Mouse (Mus musculus) liver, postnatal 0 days (tissue): Measurements from ENCODE around the gene Il21. TPM values are rescaled to one million over a fixed set of nuclear protein-coding genes. Genes with fewer than 3 reads are reported as not detected.

Experiments
- ATAC-seq: fragments of 200-750 bp; cut with Nextera tagmentation; 2 replicates; pipeline ENCODE4 v1.8.0; 2017; ENCODE audit warnings: mild to moderate bottlenecking, moderate library complexity
- DNase-seq: peaks from one replicate; pipeline ENCODE4 v3.0.0-alpha.2; 2016
- H3K27ac ChIP-seq: fragments of 300-500 bp; sonication (generic); 2 replicates; pipeline ENCODE4 v1.5.1; 2014; ENCODE audit warnings: antibody characterized with exemption, moderate library complexity, mild to moderate bottlenecking, low read depth
- H3K27me3 ChIP-seq: fragments of 300-500 bp; sonication (generic); 2 replicates; pipeline ENCODE4 v1.6.1; 2014; ENCODE audit warnings: low read length, control low read depth, mixed read lengths; ENCODE audit not compliant: insufficient read depth
- H3K36me3 ChIP-seq: fragments of 300-500 bp; sonication (generic); replicated peaks from 2 replicates; pipeline ENCODE4 v1.6.1; 2014; ENCODE audit warnings: mild to moderate bottlenecking, control low read depth, low read length, moderate library complexity, mixed read lengths; ENCODE audit not compliant: insufficient read depth
- H3K4me1 ChIP-seq: fragments of 300-500 bp; sonication (generic); 2 replicates; pipeline ENCODE4 v1.6.1; 2014; ENCODE audit warnings: antibody characterized with exemption, mild to moderate bottlenecking, control low read depth; ENCODE audit not compliant: insufficient read depth
- H3K4me2 ChIP-seq: fragments of 300-500 bp; sonication (generic); 2 replicates; pipeline ENCODE4 v1.6.1; 2014; ENCODE audit warnings: low read depth, mild to moderate bottlenecking, low read length, moderate library complexity, mixed read lengths
- H3K4me3 ChIP-seq: fragments of 300-500 bp; sonication (generic); 2 replicates; pipeline ENCODE4 v1.5.1; 2014; ENCODE audit warnings: low read depth, low read length
- H3K9ac ChIP-seq: fragments of 300-500 bp; sonication (generic); replicated peaks from 2 replicates; pipeline ENCODE4 v1.6.1; 2014; ENCODE audit warnings: mild to moderate bottlenecking, moderate library complexity
- H3K9me3 ChIP-seq: fragments of 300-500 bp; sonication (generic); 2 replicates; pipeline ENCODE4 v1.6.1; 2016; ENCODE audit warnings: mild to moderate bottlenecking, control low read depth, low read length, mixed read lengths
- CTCF ChIP-seq: sonication (generic); IDR thresholded peaks from 2 replicates; pipeline ENCODE4 v1.5.1; 2016; ENCODE audit warnings: antibody characterized with exemption, low read depth
- EP300 ChIP-seq: IDR thresholded peaks from 2 replicates; pipeline ENCODE4 v1.6.1; 2016; ENCODE audit warnings: antibody characterized with exemption, low read depth, mild to moderate bottlenecking
- whole genome bisulfite sequencing: fragments of 180-500 bp; shearing (Covaris S2); extraction: QIAGEN DNeasy Blood & Tissue Kit; methylation state at CpG from one replicate; pipeline ENCODE4 v1.1.7; 2014; ENCODE audit not compliant: insufficient replicate concordance; 5-methylcytosine and 5-hydroxymethylcytosine counted together
- polyA plus RNA-seq: library from polyadenylated mRNA; unstranded; fragments of >200 nt; fragmentation: Nextera tagmentation; extraction: Ambion mirVana; gene quantifications from 2 replicates; pipeline ENCODE4 v1.2.1, GENCODE M21; 2015

Gene Il21
- polyA plus RNA-seq, 1 experiment from 2014 or later = not detected

DNA sequence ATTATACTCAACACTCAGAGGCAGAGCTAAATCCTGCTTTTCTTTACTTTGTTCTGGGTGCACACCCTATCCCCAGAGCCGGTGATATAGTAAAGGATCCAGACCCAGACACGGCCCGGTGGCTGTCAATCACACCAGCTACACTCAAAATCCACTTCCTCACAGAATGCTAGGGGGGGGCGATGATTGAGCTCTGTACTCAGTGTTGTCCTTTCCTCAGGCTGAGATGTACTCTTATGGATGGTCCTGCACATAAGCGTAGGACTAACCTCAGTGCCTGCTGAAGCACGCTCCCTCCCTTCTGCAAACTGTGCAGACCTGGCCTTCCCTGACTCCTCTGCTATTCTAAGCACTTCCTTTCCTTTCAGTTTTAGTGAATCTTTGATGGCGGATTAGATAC lies 29.6 kb downstream of the Il21 start:
- WGBS = 62% methylated on average over 7 of the region's 7 CpGs
- H3K4me3 ChIP-seq = no peak overlapping the region

DNA sequence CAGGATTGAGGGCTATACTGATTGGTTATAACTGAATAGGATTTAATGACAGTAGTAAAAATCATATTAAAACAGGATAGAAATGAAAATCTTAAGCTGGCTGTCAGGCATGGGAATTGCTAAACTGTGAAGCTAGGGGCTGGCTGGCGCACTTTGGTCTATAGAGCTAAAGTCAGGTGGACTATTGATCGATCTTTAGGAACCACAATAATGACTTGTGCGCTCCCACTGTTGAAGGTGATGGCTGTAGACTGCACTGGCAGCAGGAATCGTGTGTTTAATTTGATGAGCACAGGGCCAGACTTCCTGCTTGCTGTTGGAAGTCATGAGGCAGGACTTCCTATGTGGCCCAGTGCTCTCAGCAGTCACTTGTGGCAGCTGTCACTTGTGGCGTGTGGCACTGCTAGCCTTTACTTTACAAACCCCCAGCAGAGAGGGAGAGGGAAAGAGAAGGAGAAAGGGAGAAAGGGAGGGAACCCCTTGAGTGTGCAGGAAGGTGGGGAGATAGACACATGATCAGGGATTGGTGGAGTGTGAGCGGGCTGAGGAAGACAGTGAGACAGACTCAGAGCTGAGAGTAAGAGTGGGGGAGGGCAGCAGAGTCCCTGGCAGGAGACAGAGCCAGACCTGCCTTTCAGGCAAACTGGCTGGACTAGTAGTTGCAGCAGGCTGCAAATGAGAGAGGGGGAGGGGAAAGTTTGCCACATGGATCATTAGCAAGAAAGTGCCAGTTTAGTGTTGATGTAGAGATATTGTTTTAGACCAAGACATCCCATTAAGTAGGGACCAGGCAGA lies 31.1 kb downstream of the Il21 start:
- Histone ChIP-seq H3K27ac (peak overlapping the region; percentile 59), H3K4me2 (peak overlapping the region; percentile 47)
- DNase-seq = peak; percentile 21

More for the DNA sequence above, 29.6 kb downstream of the Il21 start:
- Histone ChIP-seq H3K9ac (no peak overlapping the region), H3K27me3 (no peaks in the 10 kb centered on the region), H3K4me2 (no peak overlapping the region), H3K9me3 (no peaks in the 10 kb centered on the region), H3K27ac (no peak overlapping the region), H3K36me3 (no peaks in the 10 kb centered on the region), H3K4me1 (peaks cover 7% of the 10 kb centered on the region; the same call in 1 of the 2 replicates)
- DNase-seq (no peak), ATAC-seq (no peak)
- TF ChIP-seq EP300 (no peak), CTCF (no peak)

GRCm38 (mm10) chr3:37198302-37198701 lies 34.1 kb downstream of the Il21 start:
- H3K4me2 ChIP-seq = no peak overlapping the region
- WGBS = 74% methylated on average over 5 of the region's 5 CpGs

More for the DNA sequence above, 31.1 kb downstream of the Il21 start:
- Histone ChIP-seq H3K9ac (no peak overlapping the region), H3K4me3 (no peak overlapping the region), H3K4me1 (peaks cover 7% of the 10 kb centered on the region; the same call in 1 of the 2 replicates), H3K9me3 (no peaks in the 10 kb centered on the region), H3K27me3 (no peaks in the 10 kb centered on the region), H3K36me3 (no peaks in the 10 kb centered on the region)
- peak; percentile 91 for ATAC-seq
- TF ChIP-seq EP300 = no peak
- TF ChIP-seq CTCF = 0 out of 2 replicates have a peak, but pooled peaks have one; percentile 2
- WGBS = 31% methylated on average over 6 of the region's 6 CpGs

DNA sequence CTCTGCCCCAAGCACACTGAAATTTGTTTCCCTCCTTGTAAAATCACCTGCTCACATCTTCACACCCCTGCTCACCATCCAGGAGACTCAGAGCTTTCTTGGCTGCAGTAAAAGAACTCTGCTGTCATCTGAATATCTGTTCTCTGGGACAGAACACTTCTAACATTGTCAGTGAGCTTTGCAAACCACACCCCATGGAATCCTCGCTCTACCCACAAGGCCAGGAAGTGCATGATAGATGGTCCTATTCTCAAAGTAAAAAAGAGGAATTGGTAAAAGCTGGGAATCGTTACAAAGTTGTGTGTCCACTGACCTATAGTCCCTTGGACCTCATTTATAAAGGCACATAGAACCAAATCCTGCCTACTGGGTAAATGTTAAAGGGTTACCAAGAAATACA lies 40.5 kb downstream of the Il21 start:
- Histone ChIP-seq H3K9me3 (no peaks in the 10 kb centered on the region), H3K4me3 (no peak overlapping the region), H3K4me2 (no peak overlapping the region), H3K4me1 (no peaks in the 10 kb centered on the region), H3K36me3 (no peaks in the 10 kb centered on the region), H3K27ac (no peak overlapping the region), H3K27me3 (no peaks in the 10 kb centered on the region), H3K9ac (no peak overlapping the region)
- DNase-seq = no peak
- WGBS = 28% methylated on average over 2 of the region's 2 CpGs
- TF ChIP-seq EP300 (no peak), CTCF (no peak)
- ATAC-seq = no peak

More at GRCm38 (mm10) chr3:37198302-37198701, 34.1 kb downstream of the Il21 start:
- ATAC-seq (no peak; the same call in 1 of the 2 replicates), DNase-seq (no peak)
- TF ChIP-seq EP300 = no peak
- TF ChIP-seq CTCF = no peak
- Histone ChIP-seq H3K36me3 (no peaks in the 10 kb centered on the region), H3K27ac (no peak overlapping the region), H3K9ac (no peak overlapping the region), H3K9me3 (no peaks in the 10 kb centered on the region), H3K4me3 (no peak overlapping the region), H3K27me3 (no peaks in the 10 kb centered on the region), H3K4me1 (peaks cover 7% of the 10 kb centered on the region; the same call in 1 of the 2 replicates)

DNA sequence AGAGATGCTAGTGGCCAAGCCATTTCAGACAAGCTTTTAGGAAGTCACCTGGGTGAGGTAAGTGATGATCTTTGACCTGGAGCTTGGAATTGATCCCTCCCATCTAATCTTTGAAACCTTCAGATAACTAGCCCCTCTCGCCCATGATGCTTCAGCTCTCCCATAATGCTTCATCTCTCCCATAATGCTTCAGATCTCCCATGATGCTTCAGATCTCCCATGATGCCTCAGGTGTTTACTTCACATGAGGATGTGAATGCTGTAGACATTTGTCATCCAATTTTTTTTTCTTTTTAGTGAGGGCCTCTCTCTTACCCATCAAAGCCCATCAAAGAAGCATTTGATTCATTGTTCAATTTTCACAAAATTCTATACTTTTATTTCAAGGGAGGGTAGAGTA lies 46.9 kb downstream of the Il21 start:
- H3K4me3 ChIP-seq = no peak overlapping the region
- H3K9me3 ChIP-seq = no peaks in the 10 kb centered on the region
- H3K36me3 ChIP-seq = no peaks in the 10 kb centered on the region
- H3K4me2 ChIP-seq = no peak overlapping the region
- no peaks in the 10 kb centered on the region for H3K27me3 ChIP-seq
- H3K9ac ChIP-seq = no peak overlapping the region
- no peak for DNase-seq
- H3K27ac ChIP-seq = no peak overlapping the region
- H3K4me1 ChIP-seq = no peaks in the 10 kb centered on the region
- no peak for TF ChIP-seq CTCF
- no peak for TF ChIP-seq EP300
- WGBS = 71% methylated on average over 1 of the region's 1 CpGs
- ATAC-seq = no peak

DNA sequence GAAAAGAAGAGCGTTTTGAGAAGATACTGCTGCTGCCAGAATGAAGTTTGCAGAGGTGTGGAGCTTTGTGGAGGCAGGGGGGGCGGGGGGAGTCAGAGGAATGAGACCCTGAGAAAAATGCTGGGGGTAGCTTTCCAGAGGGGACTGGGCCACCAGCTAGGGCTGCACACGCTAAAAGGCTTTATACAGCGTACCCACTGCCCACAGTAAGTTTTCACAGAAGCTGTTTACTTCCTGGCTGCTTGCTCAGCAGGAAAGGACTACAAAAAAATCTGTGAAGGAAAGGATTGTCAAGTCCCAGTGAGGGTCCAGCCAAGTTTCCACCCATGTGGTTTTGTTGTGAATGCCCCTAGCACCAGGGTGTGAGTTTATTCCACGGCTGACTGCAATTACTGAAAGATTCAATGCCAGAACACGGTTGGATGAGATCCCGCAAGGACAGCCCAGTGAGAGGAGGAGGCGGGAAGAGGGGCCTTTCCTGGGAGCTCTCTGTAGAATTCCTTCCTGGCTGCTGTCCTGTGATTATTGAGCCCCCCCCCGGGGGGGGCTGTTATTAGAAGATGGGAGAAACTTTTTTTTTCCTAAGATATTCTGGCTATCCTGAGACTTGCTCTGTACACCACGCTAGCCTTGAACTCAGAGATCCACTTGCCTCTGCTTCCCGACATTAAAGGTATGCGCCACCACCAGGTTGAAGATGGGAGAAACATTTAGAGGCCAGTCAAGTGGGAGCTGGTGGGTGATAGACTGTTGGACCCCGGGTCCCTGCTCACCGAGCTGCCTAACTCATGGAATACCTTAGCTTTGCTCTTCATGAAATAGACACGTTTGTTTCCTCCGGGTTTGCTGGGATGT lies 49.8 kb downstream of the Il21 start:
- no peak for ATAC-seq
- Histone ChIP-seq H3K4me2 (no peak overlapping the region), H3K4me1 (no peaks in the 10 kb centered on the region), H3K9me3 (no peaks in the 10 kb centered on the region), H3K36me3 (no peaks in the 10 kb centered on the region), H3K9ac (no peak overlapping the region), H3K27me3 (no peaks in the 10 kb centered on the region), H3K27ac (no peak overlapping the region), H3K4me3 (no peak overlapping the region)
- TF ChIP-seq EP300 = no peak
- no peak for TF ChIP-seq CTCF
- no peak for DNase-seq
- WGBS = 56% methylated on average over 16 of the region's 16 CpGs
